Mouse (Mus musculus): ENCODE measurements around the gene Tmem223.
A peak's percentile ranks its signal among the peaks of the same experiment; 100 is the strongest.

The Tmem223 gene

DNA sequence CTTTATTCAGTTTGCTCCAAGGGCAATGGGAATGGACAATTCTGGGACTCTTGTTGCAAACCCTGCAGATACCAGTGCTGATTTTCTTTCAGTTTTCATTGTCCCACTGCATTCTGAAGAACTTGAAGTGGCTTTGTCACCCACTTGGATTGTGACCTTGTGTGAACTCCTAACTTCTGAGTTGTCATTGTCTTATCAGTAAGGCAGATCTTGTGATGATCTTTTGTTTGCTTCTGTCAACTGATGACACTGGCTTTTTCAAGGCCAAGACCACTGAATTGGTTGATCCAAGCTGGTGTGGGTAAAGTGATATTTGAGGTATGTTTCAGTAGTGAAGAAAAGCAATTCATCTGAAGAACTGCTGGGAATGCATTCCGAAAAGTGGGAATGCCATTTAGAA is 25.4 kb upstream of the Tmem223 start:
- DNase-seq (ENCODE audit: low spot score): no peak

DNA sequence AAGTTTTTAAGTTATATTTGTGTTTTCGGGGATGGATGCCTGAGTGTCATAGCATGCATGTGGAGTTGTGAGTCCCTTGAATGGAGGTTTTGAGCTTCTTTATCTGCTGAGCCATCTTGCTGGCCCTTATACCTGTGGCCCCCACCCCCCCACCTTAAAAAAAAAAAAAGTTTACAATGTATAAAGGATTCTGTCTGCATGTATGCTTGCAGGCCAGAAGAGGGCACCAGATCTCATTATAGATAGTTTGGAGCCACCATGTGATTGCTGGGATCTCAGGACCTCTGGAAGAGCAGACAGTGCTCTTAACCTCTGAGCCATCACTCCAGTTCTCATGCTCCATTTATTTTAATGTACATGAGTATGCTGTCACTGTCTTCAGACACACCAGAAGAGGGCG is 23.4 kb upstream of the Tmem223 start:
- DNase-seq (ENCODE audit: low spot score): no peak

DNA sequence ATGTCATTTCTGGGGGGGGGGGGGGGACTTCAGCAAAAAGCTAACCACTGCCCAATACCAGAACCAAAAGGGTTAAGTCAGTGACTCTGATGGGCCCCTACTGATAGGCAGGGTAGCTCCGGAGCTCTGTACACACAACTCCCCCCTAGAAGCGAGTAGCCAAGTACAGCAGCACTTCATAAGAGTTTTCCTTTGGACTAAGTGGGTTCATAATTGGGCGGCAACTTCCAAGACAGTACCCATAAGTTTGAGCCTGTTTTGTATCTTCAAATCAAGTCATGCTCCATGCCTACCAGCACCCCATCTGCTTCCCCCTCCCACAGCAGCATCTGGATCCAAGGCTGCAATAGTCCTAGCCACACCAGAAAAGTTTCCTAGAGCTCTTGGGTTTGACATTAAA is 15.1 kb upstream of the Tmem223 start:
- DNase-seq (ENCODE audit: low spot score): no peak

DNA sequence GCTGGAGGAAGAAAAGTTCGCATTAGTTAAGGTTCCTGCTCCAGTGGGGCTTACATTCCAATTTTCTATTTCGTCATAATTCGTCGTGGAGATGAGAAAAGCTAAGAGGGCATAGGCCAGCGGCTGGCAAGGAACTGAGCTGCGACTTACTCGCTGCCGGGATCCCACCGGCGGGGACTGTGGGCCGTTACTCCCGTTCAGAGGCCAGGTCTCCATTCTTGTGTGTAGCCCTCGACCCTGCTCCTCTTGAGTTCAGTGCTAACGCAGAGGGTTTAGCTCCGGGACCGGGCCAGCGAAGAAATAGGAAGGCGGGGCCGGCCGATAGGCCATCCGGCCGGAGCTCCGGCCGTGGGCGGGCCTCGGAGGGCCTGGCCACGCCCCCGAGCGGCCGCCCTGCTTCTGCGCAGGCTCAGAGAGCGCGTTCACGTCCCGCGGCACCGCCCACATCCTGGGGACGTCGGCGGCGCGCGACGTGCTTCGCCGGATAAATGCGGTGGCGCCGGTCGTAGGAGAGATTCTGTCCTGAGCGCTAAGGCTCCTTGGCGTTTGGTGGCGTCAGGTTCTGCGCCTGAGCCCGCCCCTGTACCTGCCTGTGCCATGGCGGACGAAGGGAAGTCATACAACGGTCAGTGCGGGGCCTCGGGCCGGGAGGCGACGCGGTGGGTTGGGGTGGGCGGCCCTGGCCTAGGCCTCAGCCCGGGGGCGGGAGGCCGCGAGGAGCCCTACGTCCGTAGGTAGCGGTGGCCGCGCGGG is 14.0 kb upstream of the Tmem223 start, which contains the start of gene Nxf1:
Gene Nxf1, plus strand, starts transcription at position 439 of the 753 bp plus-strand sequence.
- peak; percentile 96 for DNase-seq (ENCODE audit: low spot score)

DNA sequence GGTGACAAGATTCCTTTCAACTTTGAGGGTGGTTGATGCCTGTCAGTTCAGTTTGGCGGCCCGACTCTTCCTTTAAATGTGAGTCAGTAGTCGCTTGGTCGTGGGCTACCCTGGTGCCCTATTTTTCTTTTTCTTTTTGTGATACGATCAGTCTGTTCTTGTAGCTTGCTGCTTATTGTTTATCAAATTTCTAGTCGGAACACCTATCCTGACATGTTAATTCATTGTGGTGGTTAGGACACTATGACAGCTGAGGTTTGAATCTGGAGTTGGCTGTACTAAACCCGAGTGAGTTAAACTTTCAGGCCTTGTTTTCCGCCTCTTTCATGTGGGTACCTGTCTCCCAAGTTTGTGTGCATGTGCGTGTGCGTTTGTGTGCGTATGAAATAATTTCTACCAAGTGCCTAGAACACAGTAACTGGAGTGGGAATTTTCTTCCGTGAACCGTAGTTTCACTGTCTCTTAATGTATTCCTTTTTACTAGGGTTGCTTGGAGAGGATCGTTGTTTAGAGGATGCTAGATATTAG is 13.3 kb upstream of the Tmem223 start:
- DNase-seq (ENCODE audit: low spot score): no peak

DNA sequence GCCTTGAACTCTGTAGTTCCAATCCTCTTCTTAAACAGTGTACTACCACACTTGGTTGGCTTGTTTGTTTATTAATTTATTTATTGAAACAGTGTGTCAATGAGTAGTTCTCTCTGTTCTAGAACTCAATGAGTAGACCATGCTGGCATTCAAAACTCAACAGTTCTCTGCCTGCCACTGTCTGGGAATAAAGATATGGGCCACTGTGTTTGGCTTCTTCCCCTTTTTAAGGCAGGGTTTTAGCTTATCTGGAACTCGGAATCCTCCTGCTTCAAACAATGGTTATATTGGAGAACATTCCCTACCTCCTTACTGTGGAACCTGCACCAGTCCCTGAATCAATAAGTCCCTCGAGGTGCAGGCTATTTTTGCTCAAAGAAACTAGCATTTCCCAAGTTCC is 11.9 kb upstream of the Tmem223 start:
- DNase-seq (ENCODE audit: low spot score): no peak

DNA sequence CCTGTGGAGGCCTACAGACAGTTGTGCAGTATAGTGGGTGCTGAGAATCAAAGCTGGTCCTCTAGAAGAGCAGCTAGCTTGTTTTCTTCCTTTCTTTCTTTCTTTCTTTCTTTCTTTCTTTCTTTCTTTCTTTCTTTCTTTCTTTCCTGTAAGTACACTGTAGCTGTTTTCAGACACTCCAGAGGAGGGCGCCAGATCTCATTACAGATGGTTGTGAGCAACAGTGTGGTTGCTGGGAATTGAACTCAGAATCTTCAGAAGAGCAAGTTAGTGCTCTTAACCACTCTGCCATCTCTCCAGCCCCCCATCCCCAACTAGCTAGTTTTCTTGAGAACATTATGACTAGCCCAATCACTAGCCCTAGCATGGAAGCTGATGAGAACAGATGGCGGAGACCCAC is 10.0 kb upstream of the Tmem223 start:
- DNase-seq (ENCODE audit: low spot score): no peak

DNA sequence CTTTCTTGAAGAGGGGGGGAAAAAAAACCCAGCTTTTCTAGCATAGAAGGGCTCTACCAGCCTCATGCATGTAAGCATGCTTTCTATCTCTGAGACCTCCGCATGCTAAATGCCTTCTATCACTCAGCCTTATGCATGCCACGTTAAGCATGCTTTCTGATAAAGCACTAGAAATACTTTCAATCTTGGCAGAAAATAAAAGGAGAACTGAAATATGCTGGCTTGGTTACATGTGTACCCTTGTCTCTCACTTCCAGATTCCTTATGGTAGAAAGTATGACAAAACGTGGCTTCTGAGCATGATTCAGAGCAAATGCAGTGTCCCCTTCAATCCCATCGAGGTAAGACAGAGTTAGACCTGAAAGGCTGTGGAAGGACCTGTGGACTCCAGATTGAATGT is 7.5 kb upstream of the Tmem223 start:
- DNase-seq (ENCODE audit: low spot score): no peak

DNA sequence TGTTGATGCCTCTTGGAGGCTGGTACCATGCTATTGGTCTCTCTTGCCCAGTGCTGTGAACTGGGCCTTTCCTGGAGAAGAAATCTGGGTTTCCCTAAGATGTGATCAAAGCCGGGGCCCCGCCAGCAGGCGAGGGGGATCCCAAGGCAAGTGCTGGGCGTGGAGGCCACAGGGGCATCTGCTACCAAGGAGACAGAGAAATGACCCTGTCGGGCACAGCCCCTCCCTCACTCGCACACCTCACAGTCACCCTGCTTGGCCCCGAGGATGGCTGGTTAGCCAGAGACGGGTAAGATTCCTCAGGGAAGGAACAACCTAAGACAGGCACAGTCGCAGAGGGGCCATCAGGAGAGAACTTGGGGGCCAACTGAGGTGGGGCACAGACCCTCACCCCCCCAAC is 5.2 kb upstream of the Tmem223 start:
- no peak for DNase-seq (ENCODE audit: low spot score)

DNA sequence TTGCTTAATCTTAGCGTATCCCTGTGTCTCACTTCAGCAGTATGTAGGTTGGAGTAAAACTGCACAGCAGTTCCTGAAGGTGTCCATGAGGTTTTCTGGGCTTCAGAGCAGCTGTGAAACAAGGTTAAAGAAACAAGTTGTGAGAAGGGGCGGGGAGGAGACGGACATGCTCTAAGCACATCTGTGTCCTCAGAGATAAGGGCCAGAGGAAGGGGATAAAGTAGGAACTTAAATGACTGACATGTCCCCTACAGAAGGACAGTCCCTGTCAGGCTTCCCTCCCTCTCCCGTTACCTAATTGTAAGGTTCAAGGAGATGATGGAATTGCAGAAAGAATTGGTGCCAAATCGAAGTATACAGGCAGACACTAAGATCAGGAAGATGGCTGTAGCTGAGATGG is 2.2 kb downstream of the Tmem223 start:
- no peak for DNase-seq (ENCODE audit: low spot score)

DNA sequence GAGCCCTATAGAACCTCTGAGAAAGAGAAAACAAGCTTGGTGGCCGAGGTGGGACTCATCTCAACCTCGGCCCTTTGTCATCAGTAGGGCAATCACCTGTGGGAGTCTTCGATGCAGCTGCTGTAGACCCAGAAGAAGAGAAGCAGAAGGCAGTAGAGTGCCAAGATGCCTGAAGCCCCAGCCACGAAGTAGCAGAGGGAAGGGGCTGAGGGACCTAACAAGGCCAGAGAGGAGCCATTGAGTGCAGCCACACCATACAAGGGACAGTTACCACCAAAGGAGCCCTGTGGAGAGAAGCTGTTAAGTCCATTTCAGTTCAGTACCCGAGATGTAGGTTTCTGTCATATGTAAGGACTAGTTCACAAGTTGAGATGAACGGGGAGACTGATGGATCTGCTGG is 2.6 kb downstream of the Tmem223 start:
- no peak for DNase-seq (ENCODE audit: low spot score)

DNA sequence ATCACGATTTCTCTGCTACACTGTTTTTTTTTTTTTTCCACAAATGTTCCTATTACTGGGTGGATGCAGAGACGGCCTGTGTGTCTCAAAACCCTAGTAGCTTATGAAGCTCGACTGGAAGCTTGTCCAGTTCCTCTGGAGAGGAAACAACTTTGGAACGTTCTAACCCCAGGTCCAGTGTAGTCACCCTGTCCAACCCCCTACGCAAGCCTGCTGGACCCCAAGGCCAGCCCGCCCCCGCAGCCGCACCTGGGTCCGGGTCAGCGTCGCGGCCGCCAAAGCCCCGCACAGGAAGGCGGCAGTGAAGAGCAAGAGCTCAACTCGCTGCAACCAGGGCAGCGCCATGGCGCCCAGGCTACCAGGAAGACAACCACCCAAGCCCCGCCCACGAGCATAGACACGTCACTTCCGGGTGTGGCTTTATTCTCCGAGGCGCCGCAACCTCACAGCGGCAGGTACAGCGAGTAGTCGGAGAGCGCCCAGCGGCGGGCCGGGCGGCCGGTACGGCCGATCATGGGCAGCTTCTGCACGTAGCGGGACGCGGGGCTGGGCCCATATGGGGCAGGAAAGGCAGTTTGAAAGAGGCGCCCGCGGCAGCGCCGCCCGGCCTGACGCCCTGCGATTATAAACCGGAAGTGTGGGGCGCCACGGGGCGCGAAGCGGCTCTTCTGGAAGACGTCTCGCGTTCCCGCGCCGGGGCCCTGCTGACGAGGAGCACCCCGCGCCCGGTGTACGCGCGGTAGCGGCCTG is 3.5 kb downstream of the Tmem223 start, which contains the start of gene Tmem179b:
Gene Tmem179b, minus strand, starts transcription at position 382 of the 750 bp plus-strand sequence.
- DNase-seq (ENCODE audit: low spot score): peak; percentile 98

DNA sequence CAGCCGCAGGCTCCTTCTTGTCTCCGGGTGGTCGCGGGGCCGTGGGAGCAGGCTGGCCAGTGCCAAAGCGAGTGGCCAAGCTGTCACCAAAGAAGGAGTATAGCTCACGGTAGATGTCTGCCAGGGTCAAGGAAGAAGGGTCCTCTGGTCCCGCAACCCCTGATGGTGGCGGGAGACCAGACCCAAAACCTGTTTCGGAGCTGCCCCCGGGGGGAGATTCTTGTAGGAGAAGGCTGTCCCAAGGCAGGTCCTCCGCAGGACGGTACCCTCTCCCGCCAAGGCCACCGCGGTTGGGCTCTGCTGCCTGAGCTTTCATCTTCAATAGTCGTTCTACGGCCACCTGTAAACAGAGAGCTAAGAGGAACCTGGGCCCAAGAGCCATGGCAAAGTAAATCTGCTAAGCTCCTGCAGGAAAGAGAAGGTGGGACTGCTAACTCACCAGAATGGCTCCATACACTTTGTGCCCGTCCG is 4.2 kb downstream of the Tmem223 start:
- peak; percentile 63 for DNase-seq (ENCODE audit: low spot score)

DNA sequence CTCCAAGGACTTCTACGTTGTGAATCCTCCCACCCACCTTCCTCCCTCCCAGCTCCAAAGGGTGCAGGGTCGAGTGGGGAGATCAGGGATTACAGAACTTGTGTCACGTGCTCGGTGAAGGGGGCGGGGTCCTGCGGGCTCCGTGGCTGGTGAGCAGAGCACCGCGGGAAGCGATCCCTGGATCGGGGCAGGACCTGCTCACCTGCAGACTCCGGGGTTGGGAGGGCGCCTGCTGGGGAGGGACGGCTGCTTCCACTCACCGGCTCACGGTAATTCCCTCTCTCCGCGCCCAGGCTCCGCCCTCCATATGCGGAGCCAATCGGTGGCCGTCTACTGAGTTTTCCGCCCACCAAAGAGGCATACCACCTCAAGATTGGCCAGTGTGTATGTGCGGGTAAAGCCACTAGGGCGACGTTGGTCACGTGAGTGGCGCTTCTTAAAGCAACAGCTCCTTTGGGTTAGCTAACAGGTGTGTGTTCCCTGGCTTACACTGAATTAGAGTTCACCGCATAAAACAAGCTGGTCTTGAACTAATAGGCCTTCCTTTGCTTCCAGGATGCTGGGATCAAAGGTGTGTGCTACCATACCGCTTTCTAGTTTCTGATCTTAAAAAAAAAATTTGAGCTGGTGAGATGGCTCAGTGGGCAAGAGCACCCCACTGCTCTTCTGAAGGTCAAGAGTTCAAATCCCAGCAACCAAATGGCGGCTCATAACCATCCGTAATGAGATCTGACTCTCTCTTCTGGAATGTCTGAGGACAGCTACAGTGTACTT is 15.4 kb downstream of the Tmem223 start, which contains the start of gene Taf6l:
Gene Taf6l, minus strand, starts transcription at position 410 of the 774 bp plus-strand sequence.
- DNase-seq (ENCODE audit: low spot score): peak; percentile 87

DNA sequence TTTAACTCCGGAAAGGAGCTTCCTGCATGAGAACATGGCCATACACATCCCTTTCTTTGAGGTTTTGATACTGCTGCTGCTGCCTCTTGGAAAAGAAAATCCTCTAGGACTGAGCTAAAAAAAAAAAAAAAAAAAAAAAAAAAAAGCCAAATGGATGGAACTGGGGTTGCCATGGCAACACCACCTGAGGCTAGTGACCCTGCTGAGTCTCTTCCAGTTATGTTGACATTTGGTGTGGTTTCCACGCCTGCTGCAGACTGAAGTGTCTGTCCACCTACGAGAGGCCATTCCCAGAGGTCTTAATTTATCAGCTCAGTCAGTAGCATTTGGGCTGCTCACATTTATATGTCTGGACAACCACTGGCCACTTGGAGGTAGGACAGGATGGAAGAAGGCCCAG is 17.7 kb downstream of the Tmem223 start:
- DNase-seq (ENCODE audit: low spot score): no peak

DNA sequence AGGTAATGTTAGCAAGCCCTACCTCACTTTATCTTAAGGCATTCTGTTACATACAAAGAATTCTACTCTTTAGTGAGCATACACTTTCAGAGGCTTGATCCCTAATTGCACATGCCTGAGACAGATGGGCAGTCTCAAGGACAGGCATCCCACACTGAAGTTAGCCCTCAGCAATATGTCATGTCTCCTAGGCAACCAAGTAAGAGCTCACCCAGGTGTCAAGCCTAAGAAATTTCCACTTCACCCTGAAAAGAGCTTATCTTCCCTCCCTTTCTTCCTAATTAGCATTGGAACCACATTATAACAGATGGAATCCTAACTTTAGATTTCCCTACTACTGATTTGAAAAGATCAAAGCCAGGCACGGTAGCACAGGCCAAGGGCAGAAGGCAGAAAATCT is 18.4 kb downstream of the Tmem223 start:
- DNase-seq (ENCODE audit: low spot score): no peak

DNA sequence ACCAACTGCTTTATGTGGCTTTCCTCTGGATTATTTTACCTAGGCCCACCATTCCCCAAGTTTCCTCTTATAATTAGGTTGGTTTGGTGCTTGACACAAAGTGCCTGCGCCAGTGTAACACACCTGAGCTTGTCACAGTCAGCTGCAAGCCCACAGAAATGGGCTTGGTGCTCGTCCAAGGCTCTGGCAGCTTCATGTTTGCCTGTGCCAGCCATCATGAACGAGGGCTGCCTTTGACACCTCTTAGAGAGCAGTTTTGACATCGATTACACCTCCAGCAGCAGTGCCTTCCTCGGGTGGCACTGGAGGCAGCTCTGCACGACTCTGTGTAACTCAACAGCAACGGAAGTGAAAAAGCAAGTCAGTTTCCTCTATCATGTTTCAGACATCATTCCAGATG is 19.4 kb downstream of the Tmem223 start:
- DNase-seq (ENCODE audit: low spot score): no peak

DNA sequence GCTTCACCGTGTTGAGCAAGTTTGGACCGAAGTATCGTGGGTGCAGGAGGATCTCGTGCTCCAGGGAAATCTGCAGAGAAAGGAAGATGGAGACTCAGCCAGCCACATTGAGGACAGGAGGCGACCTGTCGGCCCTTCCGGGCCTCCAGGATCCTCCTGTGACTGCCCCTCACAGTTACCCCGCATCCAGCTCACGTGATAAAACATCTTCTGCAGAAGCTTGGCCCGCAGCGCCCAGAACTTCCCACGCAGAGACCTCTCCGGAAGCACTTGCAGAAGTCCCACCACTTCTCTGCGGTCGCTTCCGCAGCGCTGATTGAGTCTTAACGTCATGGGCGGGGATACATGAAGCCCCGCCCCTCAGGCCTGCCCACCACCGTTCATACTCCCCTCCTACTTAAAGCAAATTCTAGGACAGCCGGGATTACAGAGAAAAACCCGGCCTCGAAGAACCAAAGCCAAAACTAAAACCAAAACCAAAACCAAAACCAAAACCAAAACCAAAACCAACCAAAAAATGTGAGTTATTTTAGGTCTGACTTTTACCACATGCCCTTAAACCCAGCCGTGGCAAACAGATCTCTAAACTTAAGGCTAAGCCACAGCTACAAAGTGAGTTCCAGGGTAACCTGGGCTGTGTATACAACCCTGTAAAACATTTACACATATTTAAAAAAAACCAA is 27.6 kb downstream of the Tmem223 start, which contains the start of gene Polr2g:
Gene Polr2g, minus strand, starts transcription at position 314 of the 683 bp plus-strand sequence.
- DNase-seq (ENCODE audit: low spot score): peak; percentile 92

DNA sequence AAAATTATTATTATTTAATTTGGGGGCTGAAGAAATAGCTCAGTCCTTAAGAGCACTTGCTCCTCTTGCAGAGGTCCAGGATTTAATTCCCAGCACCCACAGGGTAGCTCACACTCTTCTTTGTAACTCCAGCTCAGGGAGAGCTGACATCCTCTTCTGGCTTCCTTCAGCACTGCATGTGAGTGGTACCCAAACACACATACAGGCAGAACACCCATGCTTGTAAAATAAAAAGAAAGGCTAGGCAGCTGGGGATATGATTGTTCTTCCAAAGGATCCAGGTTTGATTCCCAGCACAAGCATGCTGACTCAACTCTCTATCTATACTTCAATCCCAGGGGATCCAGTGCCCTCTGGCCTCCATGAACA is 28.1 kb downstream of the Tmem223 start:
- no peak for DNase-seq (ENCODE audit: low spot score)

DNA sequence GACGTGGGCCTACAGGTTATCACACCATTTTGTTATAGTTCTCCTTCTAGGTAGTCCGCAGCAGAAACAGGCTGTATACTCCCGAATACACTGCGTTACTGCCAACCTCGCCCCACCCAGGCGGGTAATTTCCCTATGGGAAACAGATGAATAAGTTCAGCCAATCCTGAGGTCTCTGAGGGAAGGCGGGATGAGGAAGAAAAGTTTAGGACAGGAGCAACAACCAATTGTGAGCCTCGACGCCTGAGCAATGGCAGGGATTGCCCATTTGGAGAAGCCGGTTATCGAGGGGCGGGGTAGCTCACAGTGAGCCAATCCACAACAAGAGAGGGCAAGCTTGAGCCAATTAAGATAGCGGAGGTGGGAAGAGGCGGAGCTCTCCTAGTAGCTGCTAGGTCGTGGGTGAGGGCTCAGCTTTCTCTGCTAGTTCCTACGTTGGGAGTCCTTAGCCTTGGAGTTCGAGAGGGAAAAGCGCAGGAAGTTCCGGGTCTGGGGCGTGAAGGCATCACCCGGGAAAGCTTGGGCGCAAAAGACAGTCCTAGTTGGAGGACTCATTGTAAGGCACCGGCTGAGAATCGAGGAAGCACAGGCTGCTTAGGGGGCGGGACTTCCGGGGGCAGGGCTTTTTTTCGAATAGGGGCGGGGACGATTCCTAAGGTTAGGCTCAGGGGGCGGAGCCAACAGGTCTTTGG is 31.5 kb downstream of the Tmem223 start, which contains the start of gene Zbtb3:
Gene Zbtb3, plus strand, starts transcription at position 426 of the 692 bp plus-strand sequence.
- peak; percentile 92 for DNase-seq (ENCODE audit: low spot score)

Data from testis, postnatal 10 days (tissue).